14 mouse cellular contexts compared by ENCODE assay signal in the genomic region with DNA sequence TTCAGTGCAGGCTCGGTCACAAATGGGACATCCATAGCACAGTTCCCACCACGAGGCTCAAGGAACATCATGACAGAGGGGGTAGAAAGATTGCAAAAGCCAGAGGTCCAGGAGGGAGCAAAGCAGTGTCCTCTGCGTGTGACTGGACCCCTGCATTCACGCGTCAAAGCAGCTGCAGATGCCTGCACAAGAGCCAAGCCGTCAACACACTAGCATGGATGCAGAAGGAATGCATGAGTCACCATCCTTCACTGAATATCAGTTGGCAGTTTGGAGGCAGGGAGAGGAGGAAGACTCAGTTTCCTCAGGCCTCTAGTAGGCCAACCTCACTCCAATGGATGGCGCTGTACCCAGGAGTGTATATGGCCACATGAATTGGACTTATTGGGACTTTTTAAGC.
"Had no signal": no experiment of that assay in that cellular context is flagged by ENCODE, and none has a peak within 500 bp of the region (broad histone marks: within the 10 kb centered on the region; RNA-seq: fewer than 3 reads in every experiment).

No protein-coding gene starts in this region.

- H3K4me3 ChIP-seq: kidney, embryonic 15.5 days; left cerebral cortex, adult 2 months; limb, embryonic 10.5 days; liver, embryonic 12.5 days; lung, embryonic 15.5 days; megakaryocyte, embryonic 14.5 days; midbrain, embryonic 15.5 days; neural tube, embryonic 13.5 days; stomach, embryonic 15.5 days had no signal

- H3K9ac ChIP-seq: kidney, embryonic 15.5 days; liver, embryonic 12.5 days; lung, embryonic 15.5 days; midbrain, embryonic 15.5 days; neural tube, embryonic 13.5 days; stomach, embryonic 15.5 days had no signal

- ATAC-seq: liver, embryonic 12.5 days; midbrain, embryonic 15.5 days had no signal

- H3K36me3 ChIP-seq: kidney, embryonic 15.5 days; limb, embryonic 10.5 days; liver, embryonic 12.5 days; lung, embryonic 15.5 days; midbrain, embryonic 15.5 days; neural tube, embryonic 13.5 days; stomach, embryonic 15.5 days had no signal

- DNase-seq: kidney, postnatal 14 days; lung, postnatal 4 days; right cerebral cortex, postnatal 14 days; thymus, postnatal 36 days had no signal

- H3K4me1 ChIP-seq: kidney, embryonic 15.5 days; limb, embryonic 10.5 days; liver, embryonic 12.5 days; megakaryocyte, embryonic 14.5 days; midbrain, embryonic 15.5 days; neural tube, embryonic 13.5 days; stomach, embryonic 15.5 days had no signal

- H3K27ac ChIP-seq: kidney, embryonic 15.5 days; left cerebral cortex, adult 2 months; limb, embryonic 10.5 days; liver, embryonic 12.5 days; lung, embryonic 15.5 days; midbrain, embryonic 15.5 days; neural tube, embryonic 13.5 days; stomach, embryonic 15.5 days had no signal

- H3K4me2 ChIP-seq: kidney, embryonic 15.5 days; liver, embryonic 12.5 days; lung, embryonic 15.5 days; midbrain, embryonic 11.5 days; midbrain, embryonic 15.5 days; neural tube, embryonic 13.5 days; stomach, embryonic 15.5 days had no signal

- H3K9me3 ChIP-seq: kidney, embryonic 15.5 days; limb, embryonic 10.5 days; liver, embryonic 12.5 days; lung, embryonic 15.5 days; midbrain, embryonic 15.5 days; neural tube, embryonic 13.5 days; stomach, embryonic 15.5 days had no signal

- H3K27me3 ChIP-seq: kidney, embryonic 15.5 days; liver, embryonic 12.5 days; lung, embryonic 15.5 days; megakaryocyte, embryonic 14.5 days; midbrain, embryonic 15.5 days; neural tube, embryonic 13.5 days; stomach, embryonic 15.5 days had no signal
